Mouse (Mus musculus) liver, embryonic 14.5 days (tissue): Measurements from ENCODE around the gene Pitpnb.

Experiments
- CTCF ChIP-seq: IDR thresholded peaks from 2 replicates; pipeline ENCODE4 v1.5.1; 2016; ENCODE audit warnings: antibody characterized with exemption, low read depth, control low read depth
- EP300 ChIP-seq: IDR thresholded peaks from 2 replicates; pipeline ENCODE4 v1.6.1; 2016; ENCODE audit warnings: antibody characterized with exemption, low read depth

DNA sequence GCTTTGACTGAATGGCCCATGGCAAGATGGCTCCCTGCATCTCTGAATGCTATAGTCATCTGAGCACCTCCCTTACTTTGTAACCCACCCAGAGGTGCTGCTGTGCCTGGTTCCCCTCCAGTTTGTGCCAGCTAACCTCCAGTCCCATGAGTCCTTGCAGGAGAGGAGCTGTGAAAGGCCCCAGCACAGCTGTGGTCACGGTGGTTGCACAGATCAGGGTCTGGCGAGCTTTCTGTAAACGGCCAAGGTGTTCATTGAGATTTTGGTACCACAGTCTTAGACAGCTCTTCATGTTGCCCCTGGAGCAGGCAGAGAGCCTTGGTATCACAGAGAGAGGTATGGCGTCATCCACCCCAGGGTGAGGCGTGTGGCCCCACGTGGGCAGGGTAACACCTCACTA lies 60.9 kb downstream of the Pitpnb start:
- no peak for TF ChIP-seq CTCF
- no peak for TF ChIP-seq EP300
